Mouse (Mus musculus): ENCODE measurements at regions not wholly inside any gene's neighbourhood (a gene's known extent, or its start where the extent isn't known, plus 50 kb on each side); places are given as distances from the start of the nearest gene placed in this dataset.
"Not testable (repeated sequence)": the region's sequence is repeated elsewhere in the genome, so short reads cannot be mapped to it uniquely, and the experiment has no call there.

GRCm38 (mm10) chr10:117567379-117568137 lies 61.7 kb upstream of the Cpm start:
- ATAC-seq (ENCODE audit: poor library complexity, severe bottlenecking) = no peak

DNA sequence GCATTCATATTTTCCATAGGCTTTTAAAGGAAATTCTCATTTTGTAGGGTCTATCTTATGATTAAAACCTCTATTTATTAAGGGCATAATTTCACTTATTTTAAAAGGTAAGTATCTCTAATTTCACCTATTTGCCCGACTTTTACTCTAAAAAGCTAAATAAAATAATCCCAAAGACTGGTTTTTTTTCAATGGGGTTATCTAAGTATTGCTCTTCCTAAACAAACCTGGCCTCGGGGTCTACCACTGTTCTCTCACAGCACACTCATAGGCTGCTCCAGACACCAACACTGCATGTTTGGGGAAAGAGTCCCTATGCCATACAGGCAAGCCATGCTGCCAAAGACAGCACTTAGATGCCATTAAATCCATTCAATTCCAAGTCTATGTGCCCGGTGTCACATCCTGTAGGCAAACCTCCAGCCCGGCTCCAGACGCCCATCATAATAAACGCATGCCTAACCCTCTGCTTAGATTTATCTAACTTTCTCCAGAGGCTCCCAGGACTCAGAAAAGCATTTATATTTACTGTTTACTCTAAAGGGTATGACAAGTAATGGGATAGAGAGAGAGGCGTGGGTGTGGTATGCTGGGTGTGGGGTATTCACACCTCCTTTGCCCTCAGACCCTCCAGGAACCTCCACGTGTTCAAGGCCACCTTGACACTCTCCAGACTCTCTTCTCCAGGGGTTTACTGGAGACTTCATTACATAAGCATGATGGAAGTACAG lies 62.5 kb upstream of the Cpm start:
- ATAC-seq (ENCODE audit: poor library complexity, severe bottlenecking) = no peak

DNA sequence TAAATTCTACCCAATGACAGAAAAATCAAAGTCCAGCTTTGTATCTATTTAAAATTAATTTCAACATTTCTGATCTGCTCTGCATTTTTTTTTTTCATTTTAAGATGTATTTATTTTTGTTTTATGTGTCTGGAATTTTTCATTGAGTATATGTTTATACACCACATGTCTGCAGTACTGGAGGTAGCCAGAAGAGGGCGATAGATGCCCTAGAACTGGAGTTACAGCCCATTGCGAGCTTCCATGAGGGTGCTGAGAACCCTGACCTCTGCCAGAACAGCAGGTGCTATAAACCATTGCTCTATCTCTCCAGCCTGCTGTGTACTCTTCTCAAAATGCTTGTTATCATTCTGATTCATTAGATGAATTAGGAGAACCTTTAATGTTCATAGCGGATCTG lies 63.1 kb upstream of the Cpm start:
- ATAC-seq (ENCODE audit: poor library complexity, severe bottlenecking) = no peak

DNA sequence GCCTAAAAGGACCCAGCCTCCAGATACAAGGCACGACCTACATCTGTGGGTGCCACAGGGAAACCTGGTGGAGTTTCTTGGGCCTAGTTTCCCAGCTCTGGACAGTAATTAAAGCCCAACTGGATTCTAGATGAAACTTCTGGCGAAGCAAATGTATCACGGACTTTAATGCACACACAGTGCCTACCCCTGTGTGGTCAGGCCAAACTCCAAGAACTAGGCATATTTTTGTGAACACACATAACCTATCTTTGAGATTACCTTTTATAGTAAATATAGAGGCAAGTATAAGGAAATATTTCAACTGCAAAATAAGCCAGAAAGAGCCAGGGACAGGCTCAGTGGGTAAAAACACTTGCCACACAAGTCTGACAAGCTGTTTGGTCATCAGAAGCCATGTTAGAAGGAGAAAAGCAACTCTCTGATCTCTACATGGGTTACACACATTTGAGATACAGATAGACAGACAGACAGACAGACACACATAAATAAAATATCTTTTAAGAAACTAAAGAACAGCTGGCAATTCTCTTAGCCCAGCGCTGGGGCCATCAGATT lies 63.7 kb upstream of the Cpm start:
- no peak for ATAC-seq (ENCODE audit: poor library complexity, severe bottlenecking)

DNA sequence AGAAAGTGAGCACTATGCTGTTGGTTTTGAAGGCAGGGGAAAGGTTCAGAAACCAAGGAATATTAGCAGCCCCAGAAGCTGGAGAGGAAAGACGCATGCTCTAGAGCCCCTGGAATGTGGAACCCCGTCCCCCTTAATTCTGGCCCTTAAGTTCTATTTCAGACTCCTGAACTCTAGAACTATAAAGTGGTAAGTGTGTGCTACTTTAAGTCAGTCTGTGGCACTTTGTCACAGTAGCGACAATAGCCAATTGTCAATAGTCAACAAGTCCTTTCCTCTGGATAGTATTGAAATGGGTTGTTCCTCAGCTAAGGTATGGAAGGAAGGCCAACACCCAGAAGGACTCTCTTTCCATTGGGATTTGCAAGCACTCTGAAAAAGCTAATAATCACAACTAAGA lies 64.2 kb upstream of the Cpm start:
- no peak for ATAC-seq (ENCODE audit: poor library complexity, severe bottlenecking)

DNA sequence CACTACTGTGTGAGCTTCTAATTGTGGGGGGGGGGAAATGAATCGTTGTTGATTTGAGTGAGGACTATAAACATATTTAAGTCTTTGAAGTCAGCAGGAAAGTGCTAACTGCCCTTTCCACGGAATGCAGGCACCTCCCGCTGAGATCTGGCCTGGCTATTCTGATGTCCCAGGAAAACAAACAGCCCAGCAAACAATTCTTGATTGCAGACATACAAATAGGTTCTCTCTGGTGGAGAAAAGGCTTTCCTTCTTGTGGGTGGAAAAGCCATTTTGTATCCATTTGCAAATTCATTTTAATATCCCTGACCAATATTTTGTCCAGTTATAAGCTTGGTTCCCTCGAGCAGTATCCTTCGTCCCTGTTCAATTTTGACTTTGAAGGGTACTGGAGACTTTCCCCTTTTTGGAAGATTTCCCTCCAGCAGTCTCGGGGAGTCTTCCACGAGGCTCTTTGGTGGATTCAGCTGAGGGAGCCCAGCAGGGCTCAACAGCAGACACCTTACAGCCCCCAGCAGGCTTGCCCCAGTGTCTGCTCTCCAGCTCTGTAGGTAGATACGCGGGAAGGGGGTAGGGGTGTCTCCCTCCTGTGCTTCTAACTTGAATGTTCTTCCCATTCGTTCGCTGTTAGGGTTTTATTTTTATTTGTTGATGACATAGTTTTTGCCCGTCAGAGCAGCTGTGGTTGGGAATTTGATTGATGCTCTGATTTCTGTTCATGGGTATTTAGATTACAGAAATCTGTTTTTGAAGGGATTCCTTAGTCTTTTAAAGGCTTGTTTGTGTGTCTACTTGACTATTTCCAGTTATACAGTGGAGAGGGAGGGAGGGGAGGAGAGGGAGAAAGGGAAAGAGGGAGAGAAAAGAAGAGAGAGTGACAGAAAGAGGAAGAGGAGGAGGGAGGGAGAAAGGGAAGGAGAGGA lies 64.9 kb upstream of the Cpm start:
- ATAC-seq (ENCODE audit: poor library complexity, severe bottlenecking) = no peak

- ATAC-seq (ENCODE audit: poor library complexity, severe bottlenecking) = no peak
Observed at GRCm38 (mm10) chr10:117563429-117564117, 65.7 kb upstream of the Cpm start.

DNA sequence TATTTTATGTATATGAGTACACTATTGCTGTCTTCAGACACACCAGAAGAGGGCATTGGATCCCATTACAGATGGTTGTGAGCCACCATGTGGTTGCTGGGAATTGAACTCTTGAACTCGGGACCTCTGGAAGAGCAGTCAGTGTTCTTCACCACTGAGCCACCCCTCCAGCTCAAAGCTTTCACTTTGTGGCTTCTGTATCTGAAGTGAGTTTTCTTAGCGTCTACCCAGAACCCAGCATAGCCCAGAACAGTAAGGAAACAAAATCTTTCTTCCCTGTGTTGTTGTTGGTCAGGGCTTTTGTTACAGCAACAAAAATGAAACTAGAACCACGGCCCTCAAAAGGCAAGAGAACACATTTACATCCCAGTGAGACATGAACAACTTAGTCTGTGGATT lies 66.5 kb upstream of the Cpm start:
- ATAC-seq (ENCODE audit: poor library complexity, severe bottlenecking) = not testable (repeated sequence)

- ATAC-seq (ENCODE audit: poor library complexity, severe bottlenecking) = no peak
Observed at GRCm38 (mm10) chr10:117561909-117562849, 67.1 kb upstream of the Cpm start.

GRCm38 (mm10) chr10:117561279-117561820 lies 68.0 kb upstream of the Cpm start:
- ATAC-seq (ENCODE audit: poor library complexity, severe bottlenecking) = no peak

DNA sequence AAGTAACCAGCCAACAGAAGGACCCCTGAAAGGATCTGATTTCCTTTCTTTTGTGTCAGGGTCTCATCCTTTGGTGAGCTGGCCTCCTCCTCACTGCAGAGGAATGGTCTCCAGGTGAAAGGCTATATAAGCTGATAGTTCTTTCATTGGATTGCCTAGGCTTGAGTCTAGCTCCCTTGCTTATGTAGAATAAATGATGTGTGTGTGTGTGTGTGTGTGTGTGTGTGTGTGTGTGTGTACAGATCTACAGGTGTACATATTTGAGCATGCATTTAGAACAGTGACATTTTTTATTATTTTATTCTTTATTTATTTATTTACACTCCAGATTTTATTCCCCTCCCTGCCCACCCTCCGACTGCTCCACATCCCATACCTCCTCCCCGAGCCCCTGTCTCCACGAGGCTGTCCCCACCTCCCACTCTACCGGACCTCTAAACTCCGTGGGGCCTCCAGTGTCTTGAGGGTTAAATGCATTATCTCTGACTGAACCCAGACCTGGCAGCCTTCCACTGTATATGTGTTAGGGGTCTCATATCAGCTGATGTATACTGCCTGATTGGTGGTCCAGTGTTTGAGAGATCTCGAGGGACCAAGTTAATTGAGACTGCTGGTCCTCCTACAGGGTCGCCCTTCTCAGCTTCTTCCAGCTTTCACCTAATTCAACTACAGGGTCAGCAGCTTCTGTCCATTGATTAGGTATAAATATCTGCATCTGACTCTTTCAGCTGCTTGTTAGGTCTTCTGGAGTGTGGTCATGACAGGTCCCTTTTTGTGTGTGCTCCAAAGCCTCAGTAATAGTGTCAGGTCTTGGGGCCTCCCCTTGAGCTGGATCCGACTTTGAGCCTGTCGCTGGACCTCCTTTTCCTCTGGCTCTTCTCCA lies 68.7 kb upstream of the Cpm start:
- no peak for ATAC-seq (ENCODE audit: poor library complexity, severe bottlenecking)

DNA sequence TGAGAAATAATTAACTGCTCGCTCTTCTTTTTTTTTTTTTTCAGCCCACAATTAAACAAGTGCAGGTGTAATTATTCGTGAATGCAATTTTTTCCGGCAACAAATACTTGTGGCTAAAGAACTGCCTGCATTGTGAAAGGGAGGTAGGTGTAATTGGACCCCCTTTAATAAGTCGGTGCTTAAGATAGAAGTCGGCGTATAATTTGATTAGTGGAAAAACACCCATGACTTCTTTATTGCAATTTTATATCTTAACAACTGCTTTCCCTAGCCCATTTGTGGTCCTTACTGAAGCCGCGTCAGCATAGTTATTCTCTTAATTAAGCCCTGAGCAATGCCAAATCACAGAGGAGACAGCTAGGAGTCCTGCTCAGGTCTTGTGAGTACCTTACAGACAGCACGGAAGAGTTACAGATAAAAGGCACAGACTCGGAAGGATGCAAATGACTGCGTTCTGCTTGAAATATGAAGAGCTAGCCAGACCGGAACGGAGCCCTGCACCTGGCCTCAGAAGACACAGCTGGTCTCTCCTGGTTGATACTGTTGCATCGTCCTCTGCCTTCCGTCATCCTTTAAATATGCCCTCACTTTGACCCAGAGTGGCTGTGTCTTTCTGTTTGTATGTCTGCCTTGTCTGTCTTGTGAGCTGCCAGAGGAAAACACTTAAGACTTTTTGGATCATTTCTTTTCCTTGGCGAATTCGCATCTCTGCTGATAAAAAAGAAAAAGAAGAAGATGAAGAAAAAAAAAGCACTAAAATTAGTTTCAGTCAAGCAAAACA lies 69.5 kb upstream of the Cpm start:
- no peak for ATAC-seq (ENCODE audit: poor library complexity, severe bottlenecking)

GRCm38 (mm10) chr10:117558891-117559614 lies 70.2 kb upstream of the Cpm start:
- ATAC-seq (ENCODE audit: poor library complexity, severe bottlenecking) = no peak

DNA sequence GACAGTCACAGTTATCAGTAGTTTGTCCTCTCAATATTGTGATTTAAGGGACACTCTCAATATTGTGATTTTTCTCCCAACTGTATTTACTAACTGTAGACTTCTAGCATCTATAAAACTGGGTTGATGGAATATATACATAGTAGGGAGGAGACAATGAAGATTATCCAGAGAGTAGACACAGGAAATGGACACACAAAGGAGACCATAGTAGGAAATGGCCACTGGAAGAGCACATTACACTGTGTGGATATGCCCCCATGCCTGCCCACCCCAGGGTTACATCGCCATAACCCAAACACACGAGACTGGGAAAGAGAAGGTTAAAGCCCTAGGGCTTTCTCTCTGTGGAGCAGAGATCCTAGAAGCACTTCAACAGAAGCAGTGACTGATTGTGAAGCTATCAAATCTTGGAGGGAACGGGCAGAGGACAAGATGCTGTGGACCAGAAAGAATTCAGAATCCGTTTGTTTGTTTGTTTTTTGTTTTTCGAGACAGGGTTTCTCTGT lies 71.0 kb upstream of the Cpm start:
- no peak for ATAC-seq (ENCODE audit: poor library complexity, severe bottlenecking)

DNA sequence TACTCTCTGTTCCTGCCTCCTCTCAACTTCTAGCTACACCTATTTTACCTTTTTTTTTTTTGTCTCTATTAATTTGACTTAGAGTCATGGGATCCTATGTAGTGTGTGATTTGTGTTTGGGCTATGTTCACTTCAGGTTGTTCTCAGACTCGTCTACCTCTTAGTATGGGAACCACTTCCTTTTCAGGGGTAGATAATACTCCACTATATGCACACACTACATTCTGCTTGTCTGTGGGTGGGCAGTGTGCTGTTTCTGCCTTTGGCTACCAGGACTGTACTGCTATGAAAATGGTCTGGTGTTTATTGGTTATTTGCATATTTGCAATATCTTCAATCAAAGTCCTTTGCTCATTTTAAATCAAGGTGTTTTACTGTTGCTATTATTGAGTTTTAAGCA lies 71.6 kb upstream of the Cpm start:
- ATAC-seq (ENCODE audit: poor library complexity, severe bottlenecking) = no peak

DNA sequence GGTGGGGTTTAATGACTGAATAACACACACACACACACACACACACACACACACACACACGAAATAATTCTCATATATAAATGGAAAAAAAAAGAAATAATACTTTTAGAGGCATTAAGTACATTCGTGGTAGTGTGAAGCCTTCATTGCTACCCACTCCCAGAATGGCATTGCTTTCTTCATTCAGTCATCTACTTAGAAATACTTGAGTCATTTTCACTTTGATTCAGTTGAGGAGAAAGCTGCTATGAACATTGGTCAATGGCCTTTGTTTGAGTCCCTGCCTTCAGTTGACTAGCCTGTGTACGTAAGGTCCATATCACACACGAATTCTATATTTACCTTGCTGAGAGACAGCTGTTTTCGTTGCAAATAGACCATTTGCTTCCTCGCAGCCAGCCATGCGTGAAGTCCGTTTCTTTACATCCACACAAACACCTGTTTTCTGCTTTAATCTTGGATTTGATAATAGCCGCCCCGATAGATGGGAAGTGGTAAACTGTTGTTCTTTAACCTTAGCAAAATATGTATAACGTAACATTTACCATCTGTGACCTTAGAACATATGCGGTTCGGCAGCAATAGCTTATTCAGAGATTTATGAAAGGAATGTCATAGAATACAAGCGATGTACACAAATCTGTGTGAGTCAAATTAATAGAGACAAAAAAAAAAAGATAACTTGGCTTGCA lies 72.3 kb upstream of the Cpm start:
- no peak for ATAC-seq (ENCODE audit: poor library complexity, severe bottlenecking)

Data from megakaryocyte, adult 5-6 weeks (primary cell).